Mouse (Mus musculus) kidney, embryonic 16.5 days (tissue): ENCODE data around the gene Dna2. TPM values are rescaled to one million over a fixed set of nuclear protein-coding genes. Genes with fewer than 3 reads are reported as not detected.
A peak's percentile ranks its signal among the peaks of the same experiment; 100 is the strongest.

ENCODE experiments used
- ATAC-seq: fragments of 200-750 bp; cut with Nextera tagmentation; 2 replicates; pipeline ENCODE4 v1.8.0; 2017; ENCODE audit warnings: moderate TSS enrichment; ENCODE audit not compliant: low FRiP score, low TSS enrichment
- H3K27ac ChIP-seq: fragments of 300-500 bp; sonication (generic); 2 replicates; pipeline ENCODE4 v1.5.1; 2014; ENCODE audit warnings: low read length
- H3K27me3 ChIP-seq: fragments of 300-500 bp; sonication (generic); 2 replicates; pipeline ENCODE4 v1.6.1; 2014; ENCODE audit warnings: low read length, control low read depth, mixed read lengths; ENCODE audit not compliant: insufficient read depth
- H3K36me3 ChIP-seq: fragments of 300-500 bp; sonication (generic); 2 replicates; pipeline ENCODE4 v1.6.1; 2014; ENCODE audit warnings: low read length, control low read depth, mixed read lengths; ENCODE audit not compliant: insufficient read depth
- H3K4me1 ChIP-seq: fragments of 300-500 bp; sonication (generic); 2 replicates; pipeline ENCODE4 v1.6.1; 2014; ENCODE audit warnings: low read length, control low read depth, mixed read lengths; ENCODE audit not compliant: insufficient read depth
- H3K4me2 ChIP-seq: fragments of 300-500 bp; sonication (generic); replicated peaks from 2 replicates; pipeline ENCODE4 v1.6.1; 2014; ENCODE audit warnings: low read depth, low read length
- H3K4me3 ChIP-seq: fragments of 300-500 bp; sonication (generic); 2 replicates; pipeline ENCODE4 v1.5.1; 2014; ENCODE audit warnings: mild to moderate bottlenecking, low read length
- H3K9ac ChIP-seq: fragments of 300-500 bp; sonication (generic); replicated peaks from 2 replicates; pipeline ENCODE4 v1.6.1; 2014; ENCODE audit warnings: low read length
- H3K9me3 ChIP-seq: fragments of 300-500 bp; sonication (generic); 2 replicates; pipeline ENCODE4 v1.6.1; 2016; ENCODE audit warnings: low read length, control low read depth
- WGBS: fragments of 180-500 bp; shearing (Covaris S2); extraction: QIAGEN DNeasy Blood & Tissue Kit; methylation state at CpG from one replicate; pipeline ENCODE4 v1.1.7; 2014; 5-methylcytosine and 5-hydroxymethylcytosine counted together
- polyA plus RNA-seq: library from polyadenylated mRNA; unstranded; fragments of >200 nt; fragmentation: Nextera tagmentation; extraction: Ambion mirVana; gene quantifications from 2 replicates; pipeline ENCODE4 v1.2.1, GENCODE M21; 2015

Gene Dna2
- polyA plus RNA-seq, 1 experiment from 2014 or later = 16.6 TPM

- 8% methylated on average over 10 of the region's 10 CpGs for WGBS
- peak overlapping the region; percentile 75 for H3K4me2 ChIP-seq
- H3K4me3 ChIP-seq = peak overlapping the region; percentile 96
- no peaks in the 10 kb centered on the region for H3K9me3 ChIP-seq
- no peak overlapping the region for H3K27ac ChIP-seq
- peak overlapping the region; percentile 92; the same call in 1 of the 2 replicates for H3K9ac ChIP-seq
- ATAC-seq = no peak
- no peaks in the 10 kb centered on the region for H3K27me3 ChIP-seq
- H3K4me1 ChIP-seq = peaks cover 8% of the 10 kb centered on the region; the same call in 1 of the 2 replicates
- peaks cover 12% of the 10 kb centered on the region for H3K36me3 ChIP-seq
These were observed 32.8 kb downstream of the Dna2 start for GRCm38 (mm10) chr10:62979667-62980038.

GRCm38 (mm10) chr10:62980039-62980954 lies 33.5 kb downstream of the Dna2 start, which contains the start of gene Rufy2:
Gene Rufy2 (plus strand): TSS chr10:62980223.
- ATAC-seq = peak; percentile 95
- WGBS = 1% methylated on average over 67 of the region's 77 CpGs
- peak within 1 kb of the TSS; percentile 92 for H3K9ac ChIP-seq
- peaks cover 8% of the 10 kb centered on the region; the same call in 1 of the 2 replicates for H3K4me1 ChIP-seq
- peak within 1 kb of the TSS; percentile 75 for H3K4me2 ChIP-seq
- H3K27me3 ChIP-seq = no peaks in the 10 kb centered on the region
- H3K27ac ChIP-seq = peak within 1 kb of the TSS; percentile 73
- peak within 1 kb of the TSS; percentile 96 for H3K4me3 ChIP-seq
- H3K36me3 ChIP-seq = peaks cover 17% of the 10 kb centered on the region
- no peaks in the 10 kb centered on the region for H3K9me3 ChIP-seq

DNA sequence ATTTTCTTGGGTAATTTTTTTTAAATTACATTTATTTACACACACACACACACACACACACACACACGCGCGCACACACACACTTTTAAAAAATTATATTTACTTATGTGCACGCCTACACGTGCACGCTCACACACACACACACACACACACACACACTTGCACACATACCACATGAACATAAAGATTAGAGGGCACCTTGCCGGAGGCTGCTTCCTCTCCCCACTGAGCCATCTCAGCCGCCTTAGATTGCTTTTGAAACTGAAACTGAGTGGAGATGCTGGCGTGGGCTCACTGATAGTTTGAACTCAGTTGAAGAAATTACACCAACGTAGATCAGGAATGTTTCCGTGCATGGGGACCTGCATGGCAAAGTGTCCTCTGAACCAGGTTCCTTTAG lies 37.2 kb downstream of the Dna2 start:
- Histone ChIP-seq H3K36me3 (peaks cover 25% of the 10 kb centered on the region), H3K9ac (no peak overlapping the region), H3K27me3 (no peaks in the 10 kb centered on the region), H3K4me1 (peaks cover 8% of the 10 kb centered on the region; the same call in 1 of the 2 replicates), H3K4me3 (no peak overlapping the region), H3K9me3 (no peaks in the 10 kb centered on the region), H3K27ac (no peak overlapping the region), H3K4me2 (no peak overlapping the region)
- 94% methylated on average over 11 of the region's 11 CpGs for WGBS
- no peak for ATAC-seq

- Histone ChIP-seq H3K9ac (no peak overlapping the region), H3K4me2 (no peak overlapping the region), H3K27ac (no peak overlapping the region), H3K9me3 (no peaks in the 10 kb centered on the region), H3K36me3 (peaks cover 29% of the 10 kb centered on the region), H3K4me1 (peaks cover 8% of the 10 kb centered on the region; the same call in 1 of the 2 replicates), H3K4me3 (no peak overlapping the region), H3K27me3 (no peaks in the 10 kb centered on the region)
- no peak for ATAC-seq
- 95% methylated on average over 6 of the region's 6 CpGs for WGBS
These were observed 37.7 kb downstream of the Dna2 start for GRCm38 (mm10) chr10:62984495-62984894.

- Histone ChIP-seq H3K9me3 (no peaks in the 10 kb centered on the region), H3K4me1 (no peaks in the 10 kb centered on the region), H3K9ac (no peak overlapping the region), H3K4me2 (no peak overlapping the region), H3K4me3 (no peak overlapping the region), H3K27ac (no peak overlapping the region), H3K36me3 (peaks cover 37% of the 10 kb centered on the region), H3K27me3 (no peaks in the 10 kb centered on the region)
- 39% methylated on average over 3 of the region's 3 CpGs for WGBS
- no peak for ATAC-seq
These were observed 40.5 kb downstream of the Dna2 start for GRCm38 (mm10) chr10:62987341-62987740.

DNA sequence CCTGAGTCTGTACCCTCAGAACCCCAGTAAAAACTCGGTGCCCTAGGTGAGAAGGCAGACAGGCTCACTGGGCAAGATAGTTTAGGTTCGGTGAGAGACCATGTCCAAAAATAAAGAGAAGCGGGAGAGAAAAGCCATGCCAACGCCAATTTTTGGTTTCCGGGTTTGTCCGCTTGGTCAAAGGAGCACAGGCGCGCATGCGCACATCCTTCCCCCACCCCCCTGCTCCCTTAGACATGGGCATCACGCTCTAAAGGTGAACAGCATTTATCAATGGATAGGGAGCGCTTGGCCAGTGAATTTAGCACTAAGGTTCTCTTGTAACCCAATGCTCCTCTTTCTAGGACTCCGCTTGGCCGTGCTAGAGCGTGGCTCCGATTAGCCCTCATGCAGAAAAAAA lies 43.8 kb downstream of the Dna2 start:
- ATAC-seq = no peak
- Histone ChIP-seq H3K9me3 (no peaks in the 10 kb centered on the region), H3K4me3 (no peak overlapping the region), H3K27ac (no peak overlapping the region), H3K4me2 (no peak overlapping the region), H3K9ac (no peak overlapping the region), H3K36me3 (peaks cover 45% of the 10 kb centered on the region), H3K27me3 (no peaks in the 10 kb centered on the region), H3K4me1 (no peaks in the 10 kb centered on the region)
- WGBS = 95% methylated on average over 15 of the region's 15 CpGs

DNA sequence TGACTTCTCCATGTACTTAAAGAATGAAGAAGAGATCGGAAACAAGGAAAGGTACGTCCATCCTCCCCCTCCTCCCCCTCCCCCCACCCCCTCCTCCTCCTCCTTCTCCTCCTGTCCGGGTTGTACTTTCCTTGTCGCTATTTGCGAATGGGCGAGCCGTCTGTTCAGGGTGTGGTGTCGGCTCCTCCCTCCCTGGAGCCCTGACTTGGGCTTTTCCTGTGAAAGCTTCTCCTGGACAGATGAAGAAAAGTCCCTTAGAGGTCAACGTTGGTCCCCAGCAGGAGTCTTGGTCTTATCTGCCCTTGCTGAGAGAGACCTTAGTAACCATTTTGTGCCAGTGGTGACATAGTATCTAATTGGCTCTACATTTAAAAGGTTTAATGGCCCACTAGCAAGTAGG lies 47.2 kb downstream of the Dna2 start:
- 79% methylated on average over 6 of the region's 9 CpGs for WGBS
- no peak for ATAC-seq
- H3K27me3 ChIP-seq = no peaks in the 10 kb centered on the region
- no peak overlapping the region for H3K4me3 ChIP-seq
- no peak overlapping the region for H3K27ac ChIP-seq
- H3K4me1 ChIP-seq = no peaks in the 10 kb centered on the region
- H3K36me3 ChIP-seq = peaks cover 65% of the 10 kb centered on the region
- no peak overlapping the region for H3K9ac ChIP-seq
- H3K9me3 ChIP-seq = no peaks in the 10 kb centered on the region
- no peak overlapping the region for H3K4me2 ChIP-seq

DNA sequence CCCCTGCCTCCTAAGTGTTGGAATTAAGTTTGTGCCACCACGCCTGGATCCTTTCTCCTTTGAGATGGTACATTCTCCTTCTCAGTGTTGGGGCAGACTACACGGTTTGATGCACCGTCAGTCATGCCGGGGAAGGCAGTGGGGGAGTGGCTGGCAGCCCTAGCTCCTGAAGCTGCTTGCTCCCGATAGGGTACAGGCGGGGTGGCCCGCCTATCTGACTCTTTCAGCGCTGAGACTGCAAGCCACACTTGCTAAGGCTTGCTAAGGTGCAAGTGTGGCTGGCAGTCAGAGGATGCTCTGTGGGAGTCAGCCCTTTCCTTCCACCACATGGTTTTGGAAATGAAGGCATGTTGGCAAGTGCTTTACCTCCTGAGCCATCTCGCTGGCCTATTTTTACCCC lies 53.8 kb downstream of the Dna2 start:
- no peak overlapping the region for H3K27ac ChIP-seq
- peaks cover 4% of the 10 kb centered on the region for H3K4me1 ChIP-seq
- WGBS = 44% methylated on average over 9 of the region's 9 CpGs
- H3K27me3 ChIP-seq = no peaks in the 10 kb centered on the region
- no peak overlapping the region for H3K4me3 ChIP-seq
- peak; percentile 85 for ATAC-seq
- H3K9ac ChIP-seq = no peak overlapping the region
- peaks cover 55% of the 10 kb centered on the region for H3K36me3 ChIP-seq
- no peak overlapping the region for H3K4me2 ChIP-seq
- no peaks in the 10 kb centered on the region for H3K9me3 ChIP-seq

DNA sequence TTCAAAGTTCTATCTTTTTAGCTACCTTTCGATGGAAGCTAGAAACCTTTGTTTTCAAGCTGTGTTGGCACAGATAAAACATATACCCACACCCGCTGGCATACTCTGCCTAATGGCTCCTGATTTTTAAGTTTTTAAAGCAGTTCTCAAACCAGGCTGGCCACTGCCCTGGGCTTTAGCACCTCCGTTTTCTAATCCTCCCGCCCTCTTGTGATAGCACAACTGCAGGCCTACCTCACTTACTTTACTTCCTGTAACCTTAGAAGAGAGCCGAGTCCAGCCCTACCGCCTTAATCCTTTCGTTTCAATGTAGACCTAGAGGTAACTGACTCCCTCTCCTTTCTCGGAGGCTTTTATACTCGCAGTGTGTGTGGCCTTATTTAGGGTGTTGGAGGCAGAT lies 56.4 kb downstream of the Dna2 start:
- no peak for ATAC-seq
- WGBS = 53% methylated on average over 9 of the region's 9 CpGs
- H3K36me3 ChIP-seq = peaks cover 46% of the 10 kb centered on the region

DNA sequence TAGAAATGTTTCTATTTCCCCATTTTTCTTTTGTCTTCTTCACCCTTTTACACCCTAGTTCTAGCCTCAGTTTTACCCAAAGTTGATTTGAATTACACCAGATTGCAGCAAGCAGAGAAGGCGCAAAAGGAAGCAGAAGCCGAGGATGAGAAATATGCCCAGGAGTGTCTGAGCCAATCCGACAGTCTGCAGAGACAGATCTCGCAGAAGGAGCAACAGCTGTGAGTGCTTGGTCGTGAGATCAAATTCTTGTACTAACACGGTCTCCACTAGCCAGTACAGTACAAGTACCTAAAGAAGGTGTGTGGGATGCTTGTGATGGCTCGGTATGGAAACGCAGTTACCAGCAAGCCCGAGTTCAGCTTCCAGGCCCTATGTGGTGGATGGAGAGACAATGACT lies 57.7 kb downstream of the Dna2 start:
- Histone ChIP-seq H3K4me1 (peaks cover 4% of the 10 kb centered on the region), H3K36me3 (peaks cover 52% of the 10 kb centered on the region)
- 84% methylated on average over 9 of the region's 9 CpGs for WGBS

More for the DNA sequence above, 56.4 kb downstream of the Dna2 start:
- H3K27me3 ChIP-seq = no peaks in the 10 kb centered on the region
- no peak overlapping the region for H3K4me2 ChIP-seq
- H3K9ac ChIP-seq = no peak overlapping the region
- no peak overlapping the region for H3K4me3 ChIP-seq
- H3K27ac ChIP-seq = no peak overlapping the region
- peaks cover 4% of the 10 kb centered on the region for H3K4me1 ChIP-seq
- H3K9me3 ChIP-seq = no peaks in the 10 kb centered on the region

More for the DNA sequence above, 57.7 kb downstream of the Dna2 start:
- Histone ChIP-seq H3K27me3 (no peaks in the 10 kb centered on the region), H3K27ac (no peak overlapping the region), H3K4me2 (no peak overlapping the region), H3K9me3 (no peaks in the 10 kb centered on the region), H3K4me3 (no peak overlapping the region), H3K9ac (no peak overlapping the region)
- no peak for ATAC-seq
